Mouse (Mus musculus) 416B (cell line): ENCODE results near the gene App.

ENCODE experiments used
- DNase-seq: peaks from one replicate; pipeline ENCODE4 v3.0.0; 2011; ENCODE audit warnings: low read depth

Gene App

GRCm38 (mm10) chr16:85150902-85151301 lies 22.7 kb downstream of the App start:
- DNase-seq = no peak

- DNase-seq = no peak
Measured at GRCm38 (mm10) chr16:85149509-85149871, 24.1 kb downstream of the App start.

GRCm38 (mm10) chr16:85148615-85149508 lies 24.7 kb downstream of the App start:
- no peak for DNase-seq

- no peak for DNase-seq
Measured at GRCm38 (mm10) chr16:85147440-85147839, 26.1 kb downstream of the App start.

- DNase-seq = no peak
Measured at GRCm38 (mm10) chr16:85145771-85146178, 27.8 kb downstream of the App start.

- DNase-seq = no peak
Measured at GRCm38 (mm10) chr16:85145369-85145768, 28.2 kb downstream of the App start.

- DNase-seq = no peak
Measured at GRCm38 (mm10) chr16:85144401-85144800, 29.2 kb downstream of the App start.

GRCm38 (mm10) chr16:85143863-85144262 lies 29.7 kb downstream of the App start:
- DNase-seq = no peak

GRCm38 (mm10) chr16:85143188-85143587 lies 30.4 kb downstream of the App start:
- DNase-seq = no peak

- DNase-seq = no peak
Measured at GRCm38 (mm10) chr16:85141404-85141803, 32.2 kb downstream of the App start.

- DNase-seq = no peak
Measured at GRCm38 (mm10) chr16:85139178-85139604, 34.4 kb downstream of the App start.

GRCm38 (mm10) chr16:85137348-85137747 lies 36.2 kb downstream of the App start:
- DNase-seq = no peak

GRCm38 (mm10) chr16:85136046-85136445 lies 37.5 kb downstream of the App start:
- DNase-seq = no peak

GRCm38 (mm10) chr16:85133468-85133881 lies 40.1 kb downstream of the App start:
- no peak for DNase-seq

- DNase-seq = no peak
Measured at GRCm38 (mm10) chr16:85133057-85133456, 40.5 kb downstream of the App start.

GRCm38 (mm10) chr16:85132182-85132581 lies 41.4 kb downstream of the App start:
- no peak for DNase-seq

- no peak for DNase-seq
Measured at GRCm38 (mm10) chr16:85130861-85131556, 42.6 kb downstream of the App start.

GRCm38 (mm10) chr16:85128693-85129657 lies 44.6 kb downstream of the App start:
- DNase-seq = no peak

GRCm38 (mm10) chr16:85128347-85128664 lies 45.3 kb downstream of the App start:
- DNase-seq = no peak

GRCm38 (mm10) chr16:85127661-85128346 lies 45.8 kb downstream of the App start:
- no peak for DNase-seq

- no peak for DNase-seq
Measured at GRCm38 (mm10) chr16:85124649-85125048, 48.9 kb downstream of the App start.

GRCm38 (mm10) chr16:85121983-85122382 lies 51.6 kb downstream of the App start:
- DNase-seq = no peak
